Mouse (Mus musculus) cerebellum, postnatal 36 days (tissue): ENCODE measurements at regions not wholly inside any gene's neighbourhood (a gene's known extent, or its start where the extent isn't known, plus 50 kb on each side); places are given as distances from the start of the nearest gene placed in this dataset.
A peak's percentile ranks its signal among the peaks of the same experiment; 100 is the strongest.

Source experiments
- DNase-seq, 2 experiments: peaks; one replicate each; pipeline ENCODE4 v3.0.0; 2021 to 2022; ENCODE audit warnings: mixed read lengths in 2 of 2

- no peak for DNase-seq
These were observed 198.5 kb upstream of the Zbtb20 start for GRCm38 (mm10) chr16:42677211-42677610.

- DNase-seq = no peak
These were observed 199.1 kb upstream of the Zbtb20 start for GRCm38 (mm10) chr16:42676406-42677075.

GRCm38 (mm10) chr16:42675031-42675430, 200.7 kb upstream of the Zbtb20 start:
- no peak for DNase-seq

DNA sequence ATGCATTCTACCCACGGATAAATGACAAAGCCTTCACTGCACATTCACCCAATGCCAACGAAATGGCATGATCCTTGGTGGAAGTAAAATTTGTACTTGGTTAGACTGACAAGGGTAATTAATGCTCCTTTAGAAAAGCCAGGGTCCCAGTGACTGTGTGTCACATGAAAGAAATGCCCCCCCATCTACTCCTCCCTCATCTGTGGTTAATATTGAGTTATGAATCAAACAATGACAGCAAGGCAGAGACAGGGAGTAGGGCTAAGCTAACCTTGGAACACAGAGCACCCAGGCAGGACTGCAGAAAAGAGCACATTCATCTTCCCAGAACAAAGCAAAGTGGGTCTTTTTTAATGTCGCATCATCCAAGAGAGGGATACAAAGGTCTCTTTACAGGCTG, 209.1 kb upstream of the Zbtb20 start:
- DNase-seq = no peak

- DNase-seq = no peak
These were observed 223.6 kb upstream of the Zbtb20 start for GRCm38 (mm10) chr16:42651904-42652732.

DNA sequence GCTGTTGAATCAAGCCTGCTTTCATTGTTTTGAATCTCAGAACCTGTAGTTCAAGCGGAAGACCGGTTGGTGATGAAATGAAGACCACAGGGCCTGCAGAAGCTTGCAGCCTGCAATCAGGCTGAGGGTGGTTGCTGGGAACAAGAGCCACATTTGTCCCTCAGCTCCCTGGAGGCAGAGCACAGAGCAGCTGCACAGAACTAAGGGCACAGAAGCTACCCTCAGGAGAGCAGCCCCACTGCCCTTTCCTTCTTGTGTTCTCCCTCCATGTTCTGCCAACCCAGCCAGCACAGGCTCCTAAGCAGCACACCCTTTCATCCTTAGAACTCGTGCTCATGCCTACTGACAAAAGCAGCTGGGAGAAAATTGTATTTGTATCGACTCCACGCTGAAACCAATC, 225.9 kb upstream of the Zbtb20 start:
- DNase-seq = no peak

DNA sequence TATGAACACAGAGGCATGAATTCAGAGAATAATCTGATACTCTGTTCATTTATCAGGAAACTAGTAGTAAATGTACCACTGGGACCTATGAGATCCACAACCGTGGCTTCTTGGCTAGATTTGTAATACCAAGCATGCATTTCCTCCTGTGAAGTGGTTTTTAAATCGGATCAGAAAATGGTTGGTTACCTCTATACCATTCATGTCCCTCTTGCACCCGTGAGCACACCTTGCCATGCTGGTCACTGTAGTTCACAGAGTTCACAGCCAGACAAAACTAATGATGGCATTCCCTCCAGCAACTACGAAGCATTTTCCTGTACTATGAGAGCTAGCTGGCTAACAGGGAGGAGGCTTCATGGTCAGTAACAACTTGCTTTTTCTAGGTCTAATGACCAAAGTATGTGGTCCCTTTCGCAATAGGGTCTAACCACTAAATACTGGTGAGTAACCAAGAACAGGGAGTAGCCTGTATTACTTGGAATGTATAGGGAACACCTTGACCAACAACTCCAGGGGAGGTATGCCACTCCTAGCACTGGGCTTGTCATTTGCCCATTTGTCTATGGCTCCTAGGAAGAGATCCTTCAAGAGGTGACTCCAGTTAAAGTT, 227.0 kb upstream of the Zbtb20 start:
- DNase-seq = no peak

DNA sequence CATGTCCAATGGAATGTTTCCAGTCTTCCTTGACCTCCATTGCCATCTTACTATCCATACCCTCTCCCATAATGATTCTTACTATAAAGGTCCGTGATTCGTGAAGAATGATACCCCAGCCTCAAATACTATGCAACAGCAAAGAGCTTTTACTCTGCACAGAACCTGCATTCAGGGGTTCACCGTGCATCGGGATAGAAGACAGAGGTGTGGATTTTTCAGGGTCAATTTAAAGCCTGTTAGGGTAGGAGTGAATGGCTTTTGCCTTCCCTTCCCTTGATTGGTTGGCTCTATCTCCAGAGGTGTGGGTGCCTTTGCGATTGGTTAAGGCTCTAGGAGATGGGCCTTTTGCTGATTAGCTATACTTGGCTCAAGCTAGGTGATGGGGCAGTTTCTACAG, 227.9 kb upstream of the Zbtb20 start:
- no peak for DNase-seq

GRCm38 (mm10) chr16:42635766-42636165, 239.9 kb upstream of the Zbtb20 start:
- no peak for DNase-seq

DNA sequence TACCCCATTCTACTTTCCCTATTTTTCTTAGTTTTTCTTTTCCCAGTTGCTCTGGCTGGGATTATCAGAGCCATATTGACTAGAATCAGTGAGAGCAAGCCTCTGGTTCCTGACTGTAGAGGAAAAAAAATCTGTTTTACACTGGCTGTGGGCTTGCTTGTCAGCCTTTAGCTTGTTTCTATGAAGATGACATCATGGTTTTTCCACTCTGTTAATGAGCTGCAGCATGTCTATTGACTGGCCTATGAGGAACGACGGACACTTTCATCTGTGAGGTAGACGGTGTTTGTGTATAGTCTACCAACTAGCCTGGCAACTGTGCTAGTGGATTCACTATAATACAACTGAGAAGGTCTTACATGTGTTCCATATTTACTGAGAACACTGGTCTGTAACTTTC, 248.0 kb upstream of the Zbtb20 start:
- DNase-seq = no peak

GRCm38 (mm10) chr16:42615920-42616319, 259.8 kb upstream of the Zbtb20 start:
- peak; percentile 43 to 57 for DNase-seq

DNA sequence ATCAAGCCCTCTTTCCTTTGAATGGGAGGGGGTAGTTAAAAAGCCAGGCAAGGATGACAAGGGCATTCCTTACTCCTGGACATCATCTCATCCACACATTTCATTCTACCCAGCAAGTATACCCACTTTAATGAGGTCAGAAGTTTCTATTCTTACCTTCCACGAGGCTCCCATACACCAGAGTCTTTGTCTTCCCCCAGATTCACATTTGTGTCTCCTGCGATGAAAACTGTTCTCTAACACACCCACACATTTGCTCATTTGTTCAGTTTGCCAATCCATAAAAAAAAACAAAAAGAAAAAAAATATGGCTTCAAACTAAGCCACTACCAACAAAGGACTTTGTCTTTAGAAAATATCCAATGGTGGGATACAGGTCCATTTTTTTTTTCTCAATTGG, 263.7 kb upstream of the Zbtb20 start:
- no peak for DNase-seq

DNA sequence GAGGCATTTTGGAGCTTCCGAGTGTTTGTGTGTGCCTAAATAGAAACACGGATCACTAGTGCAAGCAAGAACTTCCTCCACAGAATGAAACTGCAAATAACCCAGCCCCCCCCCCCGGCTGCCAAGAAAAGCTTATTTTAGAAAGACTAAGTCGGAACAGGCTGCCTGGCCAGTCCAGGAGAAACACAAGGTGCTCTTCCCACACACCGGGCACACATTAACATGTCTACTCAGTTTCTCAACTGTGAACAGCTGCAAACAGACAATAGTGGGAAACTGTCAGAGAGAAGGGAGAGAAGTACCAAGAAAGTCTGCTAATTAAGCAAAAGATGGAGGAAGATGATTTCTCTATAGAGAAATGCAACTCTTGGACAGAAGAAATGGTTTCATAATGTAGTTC, 267.3 kb upstream of the Zbtb20 start:
- no peak for DNase-seq

- DNase-seq = no peak
These were observed 251.9 kb upstream of the Gap43 start for GRCm38 (mm10) chr16:42592321-42592720.

DNA sequence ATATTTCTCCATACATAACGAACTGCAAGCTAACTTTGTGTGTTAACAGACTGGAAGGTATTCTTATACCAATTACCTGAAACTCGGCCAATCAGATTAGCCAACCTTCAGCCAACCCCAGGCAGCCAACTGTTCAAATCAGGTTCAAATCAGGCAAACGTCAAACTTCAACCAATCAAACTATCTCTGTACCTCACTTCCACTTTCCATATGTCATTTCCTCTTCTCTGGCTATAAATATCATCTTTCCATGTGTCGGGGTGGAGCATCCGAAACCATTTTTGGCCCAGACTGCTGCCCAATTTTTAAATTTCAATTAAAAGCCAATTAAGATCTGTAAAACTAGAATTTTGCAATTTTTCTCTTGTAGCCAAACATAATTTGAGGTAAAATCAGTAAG, 251.1 kb upstream of the Gap43 start:
- DNase-seq = no peak

- no peak for DNase-seq
These were observed 245.7 kb upstream of the Gap43 start for GRCm38 (mm10) chr16:42586196-42586595.

GRCm38 (mm10) chr16:42575517-42575946, 235.1 kb upstream of the Gap43 start:
- DNase-seq = no peak

- DNase-seq = no peak
These were observed 234.5 kb upstream of the Gap43 start for GRCm38 (mm10) chr16:42574978-42575377.

- DNase-seq = no peak
These were observed 230.0 kb upstream of the Gap43 start for GRCm38 (mm10) chr16:42570246-42570996.

GRCm38 (mm10) chr16:42569335-42569734, 228.9 kb upstream of the Gap43 start:
- no peak for DNase-seq

DNA sequence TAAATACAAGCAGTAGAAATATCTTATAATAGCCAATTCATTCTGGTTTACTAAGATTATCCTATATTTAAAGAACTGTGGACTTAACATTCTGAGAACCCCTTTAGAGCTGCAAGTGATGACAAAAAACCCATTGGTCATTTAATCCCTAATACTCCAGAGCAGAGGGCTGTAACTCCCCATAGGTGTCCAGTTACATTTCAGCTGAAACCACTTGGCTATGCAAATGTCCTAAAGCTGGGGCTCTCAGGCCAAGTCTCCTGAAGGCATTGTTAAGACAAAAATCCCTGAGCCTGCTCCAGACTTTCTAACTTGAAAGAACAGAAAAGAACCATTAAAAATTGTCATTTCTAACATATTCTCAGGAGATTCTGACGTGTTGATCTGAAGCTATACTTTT, 209.1 kb upstream of the Gap43 start:
- DNase-seq = no peak

DNA sequence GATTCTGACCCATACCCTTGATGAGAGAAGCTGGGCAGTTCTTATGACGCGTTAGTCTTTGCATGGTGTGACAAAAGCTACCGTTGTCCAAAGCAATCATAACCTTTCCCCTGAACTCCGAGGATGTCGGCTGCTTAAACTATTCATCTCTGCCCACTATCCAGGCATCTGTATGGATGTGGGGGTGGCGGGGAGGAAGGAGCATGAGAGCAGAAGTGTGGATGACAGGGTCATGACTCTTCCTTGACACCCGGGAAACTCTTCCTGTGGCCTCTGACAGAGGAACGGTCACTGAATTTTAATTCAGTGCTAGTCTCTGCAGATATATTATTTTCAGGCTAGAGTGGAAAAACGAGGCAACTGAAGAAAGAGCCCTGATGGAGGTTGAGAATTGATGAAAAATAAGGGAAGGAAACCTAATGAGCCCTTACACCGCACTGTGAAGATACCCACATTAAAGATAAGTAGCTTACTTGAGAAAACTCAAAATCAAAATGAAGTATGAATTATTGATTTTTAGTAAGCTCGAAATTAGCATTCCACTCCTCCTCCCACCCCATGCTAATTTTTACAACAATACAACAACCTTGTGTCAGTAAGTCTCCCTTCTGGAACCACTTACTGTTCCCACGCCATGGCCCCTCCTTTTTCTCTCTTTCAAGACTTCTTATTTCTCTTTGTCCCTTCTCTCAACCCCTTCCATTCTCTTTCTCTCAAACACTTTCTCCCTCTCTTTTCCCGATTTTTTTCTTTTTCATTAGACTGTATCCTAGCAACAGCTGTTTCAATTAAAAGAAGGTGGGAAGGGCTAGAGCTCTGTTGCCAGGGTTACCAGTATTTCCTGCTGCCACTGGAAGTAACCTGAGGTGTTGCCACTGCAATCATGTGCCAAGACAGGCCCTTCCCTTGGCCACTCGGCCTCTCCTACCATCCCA, 206.0 kb upstream of the Gap43 start:
- DNase-seq = no peak
